Mouse (Mus musculus) spleen, adult 2 months (tissue): ENCODE data around the gene BC048403.

Experiments used
- CTCF ChIP-seq: fragments of 200-500 bp; IDR thresholded peaks from 2 replicates; pipeline ENCODE4 v1.5.1; 2011; ENCODE audit warnings: mild to moderate bottlenecking, inconsistent platforms; ENCODE audit not compliant: insufficient read depth, insufficient read length, insufficient replicate concordance; ENCODE audit errors: extremely low read depth
- POLR2A ChIP-seq: fragments of 200-500 bp; IDR thresholded peaks from 2 replicates; pipeline ENCODE4 v1.6.1; 2011; ENCODE audit warnings: low read depth, low read length, inconsistent platforms

GRCm38 (mm10) chr10:121756677-121757076 is 16.9 kb downstream of the BC048403 start:
- no peak for TF ChIP-seq POLR2A
- no peak for TF ChIP-seq CTCF
